Mouse (Mus musculus): ENCODE measurements around the gene Cd82. TPM values are rescaled to one million over a fixed set of nuclear protein-coding genes. Genes with fewer than 3 reads are reported as not detected.
A peak's percentile ranks its signal among the peaks of the same experiment; 100 is the strongest.

Gene Cd82
- polyA plus RNA-seq, 1 experiment from 2014 or later = 8.1 TPM

- 86% methylated on average over 9 of the region's 9 CpGs for WGBS
- no peak overlapping the region for H3K4me3 ChIP-seq (ENCODE audit: low read depth, low read length)
- no peak overlapping the region for H3K9ac ChIP-seq (replicated peaks; ENCODE audit: low read depth, low read length)
- H3K9me3 ChIP-seq (ENCODE audit: control insufficient read depth, low read length) = no peaks in the 10 kb centered on the region
- no peak overlapping the region for H3K27ac ChIP-seq (ENCODE audit: low read depth, low read length)
- no peak for ATAC-seq (ENCODE audit: low read depth)
- no peaks in the 10 kb centered on the region; the same call in 1 of the 2 replicates for H3K4me1 ChIP-seq (ENCODE audit: control insufficient read depth, insufficient read depth, low read length)
- no peaks in the 10 kb centered on the region for H3K36me3 ChIP-seq (ENCODE audit: control insufficient read depth, insufficient read depth, low read length)
- no peak overlapping the region for H3K4me2 ChIP-seq (ENCODE audit: low read depth, low read length)
- H3K27me3 ChIP-seq (ENCODE audit: control insufficient read depth, insufficient read depth, low read length) = peaks cover 5% of the 10 kb centered on the region; the same call in 1 of the 2 replicates
These were observed 11.0 kb upstream of the Cd82 start for GRCm38 (mm10) chr2:93473915-93474314.

- peak; percentile 26; the same call in 1 of the 2 replicates for ATAC-seq (ENCODE audit: low read depth)
- H3K4me1 ChIP-seq (ENCODE audit: control insufficient read depth, insufficient read depth, low read length) = no peaks in the 10 kb centered on the region; the same call in 1 of the 2 replicates
- no peaks in the 10 kb centered on the region for H3K36me3 ChIP-seq (ENCODE audit: control insufficient read depth, insufficient read depth, low read length)
- no peak overlapping the region for H3K4me3 ChIP-seq (ENCODE audit: low read depth, low read length)
- H3K9ac ChIP-seq (replicated peaks; ENCODE audit: low read depth, low read length) = no peak overlapping the region
- H3K27ac ChIP-seq (ENCODE audit: low read depth, low read length) = no peak overlapping the region
- no peak overlapping the region for H3K4me2 ChIP-seq (ENCODE audit: low read depth, low read length)
- peaks cover 5% of the 10 kb centered on the region; the same call in 1 of the 2 replicates for H3K27me3 ChIP-seq (ENCODE audit: control insufficient read depth, insufficient read depth, low read length)
- H3K9me3 ChIP-seq (ENCODE audit: control insufficient read depth, low read length) = no peaks in the 10 kb centered on the region
- 26% methylated on average over 3 of the region's 3 CpGs for WGBS
These were observed 8.1 kb upstream of the Cd82 start for GRCm38 (mm10) chr2:93470849-93471576.

GRCm38 (mm10) chr2:93470127-93470526 lies 7.2 kb upstream of the Cd82 start:
- H3K9me3 ChIP-seq (ENCODE audit: control insufficient read depth, low read length) = no peaks in the 10 kb centered on the region
- no peaks in the 10 kb centered on the region; the same call in 1 of the 2 replicates for H3K4me1 ChIP-seq (ENCODE audit: control insufficient read depth, insufficient read depth, low read length)
- H3K27me3 ChIP-seq (ENCODE audit: control insufficient read depth, insufficient read depth, low read length) = no peaks in the 10 kb centered on the region
- WGBS = 4% methylated on average over 9 of the region's 9 CpGs
- H3K4me3 ChIP-seq (ENCODE audit: low read depth, low read length) = no peak overlapping the region
- no peak overlapping the region for H3K9ac ChIP-seq (replicated peaks; ENCODE audit: low read depth, low read length)
- no peak overlapping the region for H3K27ac ChIP-seq (ENCODE audit: low read depth, low read length)
- peak overlapping the region; percentile 29; the same call in 1 of the 2 replicates for H3K4me2 ChIP-seq (ENCODE audit: low read depth, low read length)
- ATAC-seq (ENCODE audit: low read depth) = peak; percentile 31; the same call in 1 of the 2 replicates
- H3K36me3 ChIP-seq (ENCODE audit: control insufficient read depth, insufficient read depth, low read length) = no peaks in the 10 kb centered on the region

GRCm38 (mm10) chr2:93469118-93469517 lies 6.2 kb upstream of the Cd82 start:
- Histone ChIP-seq H3K27me3 (ENCODE audit: control insufficient read depth, insufficient read depth, low read length) (no peaks in the 10 kb centered on the region), H3K4me1 (ENCODE audit: control insufficient read depth, insufficient read depth, low read length) (no peaks in the 10 kb centered on the region; the same call in 1 of the 2 replicates), H3K4me2 (ENCODE audit: low read depth, low read length) (no peak overlapping the region), H3K9ac (replicated peaks; ENCODE audit: low read depth, low read length) (no peak overlapping the region), H3K27ac (ENCODE audit: low read depth, low read length) (no peak overlapping the region), H3K9me3 (ENCODE audit: control insufficient read depth, low read length) (no peaks in the 10 kb centered on the region), H3K36me3 (ENCODE audit: control insufficient read depth, insufficient read depth, low read length) (no peaks in the 10 kb centered on the region), H3K4me3 (ENCODE audit: low read depth, low read length) (no peak overlapping the region)
- no peak for ATAC-seq (ENCODE audit: low read depth)
- 5% methylated on average over 7 of the region's 7 CpGs for WGBS

GRCm38 (mm10) chr2:93466314-93466713 lies 3.4 kb upstream of the Cd82 start:
- Histone ChIP-seq H3K9me3 (ENCODE audit: control insufficient read depth, low read length) (no peaks in the 10 kb centered on the region), H3K27me3 (ENCODE audit: control insufficient read depth, insufficient read depth, low read length) (peaks cover 5% of the 10 kb centered on the region; the same call in 1 of the 2 replicates), H3K36me3 (ENCODE audit: control insufficient read depth, insufficient read depth, low read length) (no peaks in the 10 kb centered on the region), H3K4me3 (ENCODE audit: low read depth, low read length) (no peak overlapping the region), H3K27ac (ENCODE audit: low read depth, low read length) (no peak overlapping the region), H3K4me1 (ENCODE audit: control insufficient read depth, insufficient read depth, low read length) (peaks cover 8% of the 10 kb centered on the region), H3K4me2 (ENCODE audit: low read depth, low read length) (no peak overlapping the region), H3K9ac (replicated peaks; ENCODE audit: low read depth, low read length) (no peak overlapping the region)
- WGBS = 88% methylated on average over 3 of the region's 3 CpGs
- ATAC-seq (ENCODE audit: low read depth) = no peak

GRCm38 (mm10) chr2:93461869-93462714 lies 848 bp downstream of the Cd82 start:
- Histone ChIP-seq H3K9me3 (ENCODE audit: control insufficient read depth, low read length) (no peaks in the 10 kb centered on the region), H3K36me3 (ENCODE audit: control insufficient read depth, insufficient read depth, low read length) (no peaks in the 10 kb centered on the region), H3K4me3 (ENCODE audit: low read depth, low read length) (peak overlapping the region; percentile 28), H3K4me2 (ENCODE audit: low read depth, low read length) (peak overlapping the region; percentile 48), H3K4me1 (ENCODE audit: control insufficient read depth, insufficient read depth, low read length) (peaks cover 8% of the 10 kb centered on the region), H3K9ac (replicated peaks; ENCODE audit: low read depth, low read length) (0 out of 2 replicates have a peak overlapping the region, but pooled peaks have one; percentile 12), H3K27me3 (ENCODE audit: control insufficient read depth, insufficient read depth, low read length) (peaks cover 5% of the 10 kb centered on the region; the same call in 1 of the 2 replicates), H3K27ac (ENCODE audit: low read depth, low read length) (no peak overlapping the region)
- WGBS = 2% methylated on average over 41 of the region's 41 CpGs
- ATAC-seq (ENCODE audit: low read depth) = peak; percentile 92

GRCm38 (mm10) chr2:93460786-93461469 lies 2.0 kb downstream of the Cd82 start:
- Histone ChIP-seq H3K4me3 (ENCODE audit: low read depth, low read length) (no peak overlapping the region), H3K27me3 (ENCODE audit: control insufficient read depth, insufficient read depth, low read length) (peaks cover 5% of the 10 kb centered on the region; the same call in 1 of the 2 replicates), H3K27ac (ENCODE audit: low read depth, low read length) (no peak overlapping the region), H3K36me3 (ENCODE audit: control insufficient read depth, insufficient read depth, low read length) (no peaks in the 10 kb centered on the region), H3K4me2 (ENCODE audit: low read depth, low read length) (no peak overlapping the region), H3K9me3 (ENCODE audit: control insufficient read depth, low read length) (no peaks in the 10 kb centered on the region), H3K4me1 (ENCODE audit: control insufficient read depth, insufficient read depth, low read length) (peaks cover 8% of the 10 kb centered on the region), H3K9ac (replicated peaks; ENCODE audit: low read depth, low read length) (no peak overlapping the region)
- no peak for ATAC-seq (ENCODE audit: low read depth)
- 60% methylated on average over 6 of the region's 6 CpGs for WGBS

- H3K9me3 ChIP-seq (ENCODE audit: control insufficient read depth, low read length) = no peaks in the 10 kb centered on the region
- H3K27ac ChIP-seq (ENCODE audit: low read depth, low read length) = no peak overlapping the region
- H3K4me2 ChIP-seq (ENCODE audit: low read depth, low read length) = no peak overlapping the region
- no peak overlapping the region for H3K4me3 ChIP-seq (ENCODE audit: low read depth, low read length)
- H3K9ac ChIP-seq (replicated peaks; ENCODE audit: low read depth, low read length) = no peak overlapping the region
- WGBS = 79% methylated on average over 7 of the region's 7 CpGs
- H3K27me3 ChIP-seq (ENCODE audit: control insufficient read depth, insufficient read depth, low read length) = peaks cover 5% of the 10 kb centered on the region; the same call in 1 of the 2 replicates
- no peaks in the 10 kb centered on the region for H3K36me3 ChIP-seq (ENCODE audit: control insufficient read depth, insufficient read depth, low read length)
- H3K4me1 ChIP-seq (ENCODE audit: control insufficient read depth, insufficient read depth, low read length) = peaks cover 11% of the 10 kb centered on the region
- no peak for ATAC-seq (ENCODE audit: low read depth)
These were observed 3.6 kb downstream of the Cd82 start for GRCm38 (mm10) chr2:93459208-93459920.

Data from neural tube, embryonic 14.5 days (tissue).